Mouse (Mus musculus) small intestine, adult 2 months (tissue): ENCODE measurements at regions not wholly inside any gene's neighbourhood (a gene's known extent, or its start where the extent isn't known, plus 50 kb on each side); places are given as distances from the start of the nearest gene placed in this dataset.

Source experiments
- CTCF ChIP-seq: fragments of 200-500 bp; IDR thresholded peaks from 2 replicates; pipeline ENCODE4 v1.5.1; 2012; ENCODE audit warnings: low read depth, mild to moderate bottlenecking, control low read depth, inconsistent platforms, low read length, moderate library complexity, mixed read lengths; ENCODE audit not compliant: insufficient replicate concordance, insufficient read length; ENCODE audit errors: extremely low read depth
- POLR2A ChIP-seq: fragments of 200-500 bp; IDR thresholded peaks from 2 replicates; pipeline ENCODE4 v1.6.1; 2012; ENCODE audit warnings: low read depth, mild to moderate bottlenecking, control low read depth, inconsistent platforms, low read length, moderate library complexity

DNA sequence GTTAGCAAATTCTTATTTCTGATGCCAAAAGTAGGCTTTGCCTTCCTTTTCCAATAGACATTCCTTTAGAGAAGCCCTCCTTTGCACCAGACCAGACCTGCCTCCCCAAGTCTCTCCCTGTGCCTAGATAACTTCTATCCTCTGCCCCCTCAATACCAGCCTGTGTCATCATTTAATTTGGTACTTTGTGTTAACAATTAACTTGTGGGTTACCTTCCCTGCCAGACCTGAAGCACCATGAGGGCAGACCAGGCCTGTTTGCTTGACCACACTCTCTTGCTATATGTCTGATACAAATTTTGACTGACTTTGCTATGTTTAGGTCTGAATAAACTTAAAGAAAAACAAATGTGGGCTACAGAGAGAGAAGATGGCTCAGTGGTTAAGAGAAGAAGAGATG, 259.7 kb downstream of the Pik3r1 start:
- TF ChIP-seq POLR2A (no peak), CTCF (no peak)
